Mouse (Mus musculus) bone marrow, adult 2 months (tissue): Measurements from ENCODE around the gene Arid1a. TPM values are rescaled to one million over a fixed set of nuclear protein-coding genes. Genes with fewer than 3 reads are reported as not detected.

Source experiments
- H3K27ac ChIP-seq: fragments of 200-500 bp; 2 replicates; pipeline ENCODE4 v1.5.1; 2012; ENCODE audit warnings: low read depth, mild to moderate bottlenecking, control low read depth, inconsistent platforms, low read length; ENCODE audit not compliant: control insufficient read depth, poor library complexity, insufficient read depth
- H3K4me1 ChIP-seq: fragments of 200-500 bp; 2 replicates; pipeline ENCODE4 v1.6.1; 2011; ENCODE audit warnings: low read length; ENCODE audit not compliant: control insufficient read depth, insufficient read depth
- H3K4me3 ChIP-seq: fragments of 200-500 bp; replicated peaks from 2 replicates; pipeline ENCODE3; 2011; ENCODE audit warnings: mild to moderate bottlenecking, low read depth, low read length, control low read depth; ENCODE audit not compliant: control insufficient read depth
- CTCF ChIP-seq: fragments of 200-500 bp; IDR thresholded peaks from 2 replicates; pipeline ENCODE4 v1.5.1; 2011; ENCODE audit warnings: low read length, control low read depth; ENCODE audit not compliant: control insufficient read depth, insufficient read depth
- POLR2A ChIP-seq: fragments of 200-500 bp; IDR thresholded peaks from 2 replicates; pipeline ENCODE4 v1.6.1; 2011; ENCODE audit warnings: low read depth, mild to moderate bottlenecking, control low read depth, low read length, borderline replicate concordance; ENCODE audit not compliant: control insufficient read depth
- WGBS: fragments of 180-500 bp; shearing (Covaris S2); methylation state at CpG from one replicate; pipeline ENCODE4 v1.1.7; 2018; 5-methylcytosine and 5-hydroxymethylcytosine counted together
- polyA plus RNA-seq: library from polyadenylated mRNA; stranded (reverse); fragments of >200 nt; gene quantifications from 2 replicates; pipeline ENCODE4 v1.2.4, GENCODE M21; 2011; ENCODE audit warnings: low replicate concordance; ENCODE audit not compliant: missing spikeins, insufficient read depth, insufficient read length

Gene Arid1a
- polyA plus RNA-seq, 1 experiment: 76.0 TPM

DNA sequence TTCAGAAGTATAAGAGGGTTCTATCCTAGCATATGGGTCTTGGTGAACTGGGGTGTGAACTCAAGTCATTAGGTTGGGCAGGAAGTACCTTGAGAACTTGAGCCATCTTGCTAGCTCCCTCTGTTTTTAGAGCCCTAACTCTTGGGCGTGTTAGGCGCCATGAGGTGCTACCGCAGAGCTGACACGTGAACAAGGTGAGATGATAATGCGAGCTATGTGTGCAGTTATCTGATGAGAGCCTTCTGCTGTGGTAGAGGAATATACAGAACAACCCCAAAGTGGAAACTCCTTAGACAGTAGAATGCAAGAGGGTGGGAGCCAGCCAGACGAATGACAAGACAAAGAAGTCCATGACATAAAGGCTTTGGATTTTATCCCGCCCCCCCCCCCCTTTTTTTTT is 79.3 kb downstream of the Arid1a start:
- 67% methylated on average over 7 of the region's 7 CpGs for WGBS
- no peak for TF ChIP-seq CTCF
- TF ChIP-seq POLR2A: no peak
- Histone ChIP-seq H3K27ac (no peak overlapping the region), H3K4me1 (peaks cover 3% of the 10 kb centered on the region; the same call in 1 of the 2 replicates), H3K4me3 (no peak overlapping the region)

DNA sequence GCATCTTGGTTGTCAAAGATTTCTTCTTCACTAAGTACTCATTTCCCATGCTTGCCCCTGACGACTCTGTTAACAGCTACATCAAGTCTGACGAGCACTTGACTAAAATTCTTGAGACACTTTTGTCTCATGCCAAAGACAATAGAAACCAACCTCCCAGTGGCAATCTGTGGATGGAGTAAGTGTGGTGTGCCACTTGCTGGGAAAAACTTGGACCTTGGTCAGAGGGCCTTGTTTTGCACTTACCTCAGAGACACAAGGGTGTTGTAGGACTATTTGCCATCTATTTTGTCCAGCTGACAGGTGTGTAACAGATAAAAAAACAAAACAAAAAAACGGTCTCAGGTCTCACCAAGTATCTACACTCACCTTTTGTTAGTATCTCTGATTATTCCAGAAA is 80.4 kb downstream of the Arid1a start:
- peaks cover 4% of the 10 kb centered on the region; the same call in 1 of the 2 replicates for H3K4me1 ChIP-seq
- WGBS: 43% methylated on average over 3 of the region's 3 CpGs
- H3K27ac ChIP-seq: no peak overlapping the region
- H3K4me3 ChIP-seq: no peak overlapping the region
- TF ChIP-seq POLR2A (no peak), CTCF (no peak)

DNA sequence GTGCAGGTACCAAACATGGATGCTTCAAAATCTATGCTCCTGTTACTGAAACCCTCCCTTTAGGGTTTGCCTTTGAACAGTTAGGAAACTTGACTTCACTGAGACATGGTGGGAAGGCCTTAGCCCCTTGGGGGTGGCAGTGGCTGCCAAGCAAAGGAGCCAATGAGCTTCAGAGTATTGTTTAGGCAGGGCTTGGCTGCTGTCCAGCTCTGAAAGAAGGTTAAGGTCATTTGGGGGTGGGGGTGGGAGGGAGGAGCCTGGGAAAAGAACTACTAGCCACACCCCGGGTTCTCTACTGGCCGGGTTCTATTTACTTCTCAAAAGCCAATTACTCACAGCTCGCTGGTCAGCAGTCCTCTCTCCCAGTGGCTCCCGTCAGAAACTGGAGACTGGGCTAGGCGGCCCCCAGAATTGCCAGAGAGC is 81.0 kb downstream of the Arid1a start:
- 14% methylated on average over 5 of the region's 5 CpGs for WGBS
- H3K4me1 ChIP-seq: peaks cover 4% of the 10 kb centered on the region; the same call in 1 of the 2 replicates
- no peak overlapping the region for H3K27ac ChIP-seq
- H3K4me3 ChIP-seq: no peak overlapping the region
- no peak for TF ChIP-seq CTCF
- TF ChIP-seq POLR2A: no peak

DNA sequence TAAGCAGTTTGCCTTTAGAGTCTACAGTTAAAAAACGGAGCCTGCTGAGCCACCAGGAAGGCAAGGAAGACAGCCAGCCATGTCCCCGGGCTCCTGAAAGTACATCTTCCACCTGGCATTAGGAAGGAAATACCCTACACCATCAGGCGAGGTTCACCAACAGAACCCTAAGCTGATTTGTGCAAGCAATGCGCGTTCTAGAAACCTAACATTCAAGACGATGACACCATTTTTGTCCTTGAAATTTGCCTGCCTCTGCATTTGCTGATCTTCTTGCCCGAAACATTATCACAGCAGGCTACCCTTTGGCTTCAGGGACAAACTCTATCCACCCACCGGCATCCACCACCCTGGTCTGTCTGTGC is 82.3 kb downstream of the Arid1a start:
- Histone ChIP-seq H3K27ac (peak overlapping the region; percentile 99), H3K4me3 (peak overlapping the region; percentile 25), H3K4me1 (peaks cover 4% of the 10 kb centered on the region; the same call in 1 of the 2 replicates)
- WGBS: 12% methylated on average over 8 of the region's 8 CpGs
- TF ChIP-seq POLR2A (no peak), CTCF (no peak)

DNA sequence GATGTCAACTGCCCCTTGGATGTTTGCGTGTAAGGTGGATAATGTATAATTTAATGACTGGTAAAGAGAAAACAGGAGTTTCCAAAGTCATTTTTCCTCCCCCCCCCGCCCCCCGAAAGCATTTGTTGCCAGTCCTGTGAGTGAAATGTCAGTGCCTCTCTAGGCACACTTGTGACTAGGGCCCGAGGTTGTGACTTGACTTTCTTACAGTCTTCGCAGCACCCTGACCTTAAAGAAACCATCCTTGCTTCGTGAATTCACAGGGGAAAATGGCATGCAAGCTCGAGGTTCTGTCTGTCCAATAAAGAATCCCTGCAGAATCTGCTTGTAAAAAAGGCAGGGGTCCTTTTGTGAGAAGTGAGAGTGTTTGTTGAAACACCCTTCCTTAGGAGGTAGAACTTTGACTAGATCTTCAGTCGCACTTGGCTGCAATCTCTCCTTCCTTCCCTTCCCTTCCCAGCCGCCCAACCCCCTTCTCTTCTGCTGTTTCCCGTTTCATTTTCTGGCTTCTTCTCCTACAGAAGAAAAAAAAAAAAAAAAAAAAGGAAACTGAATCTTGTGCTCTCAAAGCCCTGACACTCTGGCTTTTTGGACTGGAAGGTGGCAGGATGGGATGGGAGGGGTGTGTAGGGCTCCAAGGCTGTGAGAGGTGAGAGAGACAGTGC is 82.8 kb downstream of the Arid1a start:
- Histone ChIP-seq H3K27ac (peak overlapping the region; percentile 99), H3K4me1 (peaks cover 4% of the 10 kb centered on the region; the same call in 1 of the 2 replicates), H3K4me3 (peak overlapping the region; percentile 39)
- TF ChIP-seq CTCF: no peak
- TF ChIP-seq POLR2A: no peak
- 1% methylated on average over 10 of the region's 10 CpGs for WGBS

DNA sequence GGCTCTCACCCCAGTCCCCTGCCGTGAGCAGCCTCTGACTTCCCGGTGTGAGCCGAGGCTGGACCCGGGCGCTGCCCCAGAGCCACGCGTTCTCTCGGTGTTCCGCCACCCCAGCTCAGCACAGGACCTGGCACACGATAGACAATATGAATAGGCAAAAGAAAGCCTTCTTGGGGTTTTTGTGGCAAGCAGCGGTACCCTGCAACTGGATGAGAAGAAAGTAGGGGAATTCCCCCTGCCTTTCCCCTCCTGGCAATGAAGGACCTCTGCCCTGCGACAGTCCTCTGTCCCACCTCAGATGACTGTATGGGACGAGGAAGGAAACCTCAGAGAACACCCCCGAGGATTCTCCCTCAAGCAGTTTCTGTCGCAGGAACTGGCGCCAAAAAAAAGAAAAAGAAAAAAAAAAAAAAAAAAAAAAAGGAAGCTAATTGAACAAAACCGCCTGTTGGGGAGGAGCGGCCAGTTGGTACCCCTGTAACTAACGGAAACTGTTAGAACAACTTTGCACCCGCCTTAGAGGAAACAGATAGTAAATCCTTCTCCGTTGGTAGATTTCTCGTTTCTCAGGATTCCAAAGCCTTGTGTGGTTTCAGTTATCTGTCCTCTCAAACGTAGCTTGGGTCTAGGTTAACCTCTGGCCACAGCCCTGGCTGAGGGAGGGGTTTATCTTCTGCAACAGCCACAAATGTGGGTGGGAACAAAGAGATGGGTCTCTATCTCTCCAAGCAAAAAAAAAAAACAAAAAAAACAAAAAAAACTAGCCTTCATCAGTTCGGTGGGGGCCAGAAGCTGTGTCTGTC is 83.5 kb downstream of the Arid1a start:
- Histone ChIP-seq H3K4me3 (peak overlapping the region; percentile 78), H3K4me1 (peaks cover 4% of the 10 kb centered on the region; the same call in 1 of the 2 replicates), H3K27ac (peak overlapping the region; percentile 99)
- under 1% methylated on average over 24 of the region's 24 CpGs for WGBS
- TF ChIP-seq POLR2A: no peak; the same call in 1 of the 2 replicates
- no peak for TF ChIP-seq CTCF

DNA sequence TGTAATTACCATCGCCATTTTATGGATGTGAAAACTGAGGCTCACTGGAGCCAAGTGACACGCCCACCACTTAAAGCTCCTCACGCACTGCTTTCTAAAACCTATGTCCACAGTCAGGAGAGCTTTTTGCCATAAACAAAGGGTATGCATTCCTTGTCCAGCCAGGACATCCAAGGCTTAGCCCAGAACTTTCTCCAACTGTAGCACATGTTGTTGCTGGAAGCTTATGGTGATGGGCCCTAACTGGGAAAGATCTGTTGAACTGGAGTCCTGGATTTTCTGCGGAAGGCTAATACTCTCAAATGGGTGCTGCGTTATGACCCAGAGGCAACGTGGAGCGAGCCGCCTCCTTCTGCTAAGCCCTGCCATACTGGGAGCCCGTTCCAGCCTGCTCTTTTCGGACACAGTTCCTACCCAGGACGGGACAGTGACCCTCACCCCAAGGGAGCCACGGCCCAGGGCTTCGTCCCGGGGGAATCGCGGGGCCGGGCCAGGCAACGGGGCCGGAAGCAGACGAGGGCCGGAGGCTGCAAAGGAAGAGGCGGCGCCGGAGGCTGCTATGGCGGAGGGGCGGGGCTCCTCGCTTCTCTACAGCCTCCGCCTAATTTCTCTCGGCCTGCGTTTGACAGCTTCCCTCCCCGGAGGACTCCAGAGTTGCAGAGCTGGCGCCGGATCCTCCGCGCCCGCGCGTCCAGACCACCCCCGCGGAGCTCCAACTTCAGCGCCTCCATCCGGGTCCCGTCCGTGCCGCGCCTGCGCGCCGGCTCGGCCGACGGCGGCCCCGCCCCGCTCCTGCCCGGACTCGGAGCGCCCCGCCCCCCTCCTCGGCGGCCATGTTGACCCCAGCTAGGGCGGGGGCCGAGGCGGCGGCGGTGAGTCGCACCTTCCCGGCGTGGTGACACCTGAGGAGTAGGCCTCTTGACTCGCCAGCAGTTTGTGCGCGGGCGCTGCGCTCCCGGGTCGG is 84.4 kb downstream of the Arid1a start, which contains the start of gene Pigv:
Gene Pigv, minus strand, starts transcription at position 767 of the 964 bp plus-strand sequence.
- peak within 1 kb of the TSS; percentile 99 for H3K27ac ChIP-seq
- peak within 1 kb of the TSS; percentile 78 for H3K4me3 ChIP-seq
- TF ChIP-seq CTCF: no peak
- peak; percentile 72; the same call in 1 of the 2 replicates for TF ChIP-seq POLR2A
- peaks cover 4% of the 10 kb centered on the region; the same call in 1 of the 2 replicates for H3K4me1 ChIP-seq
- WGBS: under 1% methylated on average over 76 of the region's 76 CpGs

DNA sequence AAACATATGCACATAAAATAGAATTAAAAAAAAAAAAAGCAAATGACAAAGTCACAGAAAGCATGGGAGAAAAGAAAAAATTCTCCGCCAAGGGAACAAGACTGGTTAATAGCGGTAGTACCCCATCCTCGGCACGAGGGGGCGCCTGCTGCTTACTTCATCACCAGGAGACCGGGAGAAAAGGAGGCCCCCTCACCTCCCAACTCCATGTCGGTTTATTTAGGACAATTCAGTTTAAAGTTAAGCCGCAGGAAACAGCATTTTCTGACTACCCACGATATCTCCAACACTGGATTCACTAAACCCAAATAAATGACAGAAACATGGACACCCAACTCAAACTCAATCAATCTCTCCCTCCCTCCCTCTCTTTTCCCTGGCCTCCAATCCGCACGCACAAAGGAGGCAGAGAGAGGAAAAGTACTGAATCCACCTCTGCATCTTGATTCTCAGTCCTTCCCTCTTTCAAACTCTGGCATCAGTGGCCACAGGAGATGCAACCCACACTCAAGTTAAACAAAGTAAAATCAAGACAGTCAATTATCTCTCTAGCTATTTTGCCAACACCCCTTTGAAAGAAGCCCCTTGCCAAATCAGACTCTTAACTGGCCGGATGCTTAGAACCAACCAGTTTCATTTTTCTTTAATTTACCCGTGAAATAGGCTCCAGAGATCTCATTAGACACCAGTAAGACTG is 85.2 kb downstream of the Arid1a start:
- WGBS: under 1% methylated on average over 13 of the region's 13 CpGs
- H3K27ac ChIP-seq: peak overlapping the region; percentile 99
- peaks cover 9% of the 10 kb centered on the region; the same call in 1 of the 2 replicates for H3K4me1 ChIP-seq

More for the DNA sequence above, 85.2 kb downstream of the Arid1a start:
- TF ChIP-seq POLR2A: 0 out of 2 replicates have a peak, but pooled peaks have one; percentile 5
- peak; percentile 80 for TF ChIP-seq CTCF
- peak overlapping the region; percentile 78 for H3K4me3 ChIP-seq
